Mouse (Mus musculus) MEL (cell line): Measurements from ENCODE around the gene H2-Ob. TPM values are rescaled to one million over a fixed set of nuclear protein-coding genes. Genes with fewer than 3 reads are reported as not detected.

ENCODE experiments used
- DNase-seq: peaks from one replicate; pipeline ENCODE4 v3.0.0; 2011; ENCODE audit warnings: low read depth, low spot score
- H3K27ac ChIP-seq: 2 replicates; pipeline ENCODE4 v1.5.1; 2012; ENCODE audit warnings: low read depth, mild to moderate bottlenecking, control low read depth, low read length, moderate library complexity; ENCODE audit not compliant: control insufficient read depth
- H3K27me3 ChIP-seq, 2 experiments: fragments of 150-350 bp in 1 of 2; sonication (generic) in 1 of 2; 2 replicates each; pipeline ENCODE4 v1.6.1; 2012; ENCODE audit warnings: low read length in 2 of 2, mild to moderate bottlenecking in 2 of 2, improper control_type of control experiment in 1 of 2, moderate library complexity in 1 of 2; ENCODE audit not compliant: insufficient read depth in 2 of 2, control insufficient read depth in 1 of 2
- H3K36me3 ChIP-seq, 2 experiments: 2 replicates each; pipeline ENCODE4 v1.6.1; 2012 to 2014; ENCODE audit warnings: low read length in 2 of 2, improper control_type of control experiment in 1 of 2, inconsistent platforms in 1 of 2, mild to moderate bottlenecking in 1 of 2; ENCODE audit not compliant: insufficient read depth in 2 of 2, control insufficient read depth in 1 of 2
- H3K4me1 ChIP-seq, 2 experiments: fragments of 150-350 bp in 1 of 2; sonication (generic) in 1 of 2; 2 replicates each; pipeline ENCODE4 v1.6.1; 2012; ENCODE audit warnings: low read length in 2 of 2, improper control_type of control experiment in 1 of 2, mild to moderate bottlenecking in 1 of 2; ENCODE audit not compliant: insufficient read depth in 2 of 2, control insufficient read depth in 1 of 2
- H3K4me3 ChIP-seq, 2 experiments: fragments of 150-350 bp in 1 of 2; sonication (generic) in 1 of 2; 2 replicates each; pipeline ENCODE4 v1.5.1; 2012; ENCODE audit warnings: low read depth in 2 of 2, low read length in 2 of 2, mild to moderate bottlenecking in 2 of 2, moderate library complexity in 2 of 2, control low read depth in 1 of 2, improper control_type of control experiment in 1 of 2; ENCODE audit not compliant: control insufficient read depth in 1 of 2, insufficient read depth in 1 of 2
- H3K79me2 ChIP-seq: 2 replicates; pipeline ENCODE4 v1.6.1; 2012; ENCODE audit warnings: mild to moderate bottlenecking, low read length, moderate library complexity; ENCODE audit not compliant: control insufficient read depth, poor library complexity, insufficient read depth
- H3K9ac ChIP-seq: 2 replicates; pipeline ENCODE4 v1.6.1; 2012; ENCODE audit warnings: low read depth, mild to moderate bottlenecking, control low read depth, low read length, moderate library complexity; ENCODE audit not compliant: control insufficient read depth, poor library complexity, severe bottlenecking
- H3K9me3 ChIP-seq: fragments of 150-350 bp; sonication (generic); replicated peaks from 2 replicates; pipeline ENCODE4 v1.6.1; 2012; ENCODE audit warnings: mild to moderate bottlenecking, low read length, improper control_type of control experiment, moderate library complexity; ENCODE audit not compliant: insufficient read depth
- BHLHE40 ChIP-seq: IDR thresholded peaks from 2 replicates; pipeline ENCODE4 v1.6.1; 2012; ENCODE audit warnings: low read depth, mild to moderate bottlenecking, inconsistent platforms, low read length, improper control_type of control experiment, borderline replicate concordance
- CHD2 ChIP-seq: IDR thresholded peaks from 2 replicates; pipeline ENCODE4 v1.6.1; 2011; ENCODE audit warnings: low read length, improper control_type of control experiment
- CTCF ChIP-seq, 3 experiments: IDR thresholded peaks in 2 of 3; conservative IDR thresholded peaks in 1 of 3; 2 replicates each; pipeline ENCODE4 v1.5.1; 2011 to 2012; ENCODE audit warnings: low read length in 3 of 3, low read depth in 2 of 3, mild to moderate bottlenecking in 2 of 3, improper control_type of control experiment in 1 of 3, inconsistent platforms in 1 of 3, mixed read lengths in 1 of 3, moderate library complexity in 1 of 3; ENCODE audit not compliant: control insufficient read depth in 1 of 3, insufficient read depth in 1 of 3, poor library complexity in 1 of 3, severe bottlenecking in 1 of 3
- ELF1 ChIP-seq: IDR thresholded peaks from 2 replicates; pipeline ENCODE4 v1.6.1; 2014; ENCODE audit warnings: low read depth, mild to moderate bottlenecking, inconsistent platforms, low read length, improper control_type of control experiment, moderate library complexity
- EP300 ChIP-seq, 2 experiments: IDR thresholded peaks; 2 replicates each; pipeline ENCODE4 v1.6.1; 2011; ENCODE audit warnings: improper control_type of control experiment in 2 of 2, low read length in 2 of 2, low read depth in 1 of 2, mild to moderate bottlenecking in 1 of 2
- ETS1 ChIP-seq: IDR thresholded peaks from 2 replicates; pipeline ENCODE4 v1.6.1; 2012; ENCODE audit warnings: low read depth, mild to moderate bottlenecking, inconsistent platforms, low read length, improper control_type of control experiment, moderate library complexity
- GABPA ChIP-seq: IDR thresholded peaks from 2 replicates; pipeline ENCODE4 v1.6.1; 2012; ENCODE audit warnings: low read depth, mild to moderate bottlenecking, inconsistent platforms, low read length, improper control_type of control experiment, moderate library complexity
- GATA1 ChIP-seq: IDR thresholded peaks from 2 replicates; pipeline ENCODE4 v1.6.1; 2011; ENCODE audit warnings: low read depth, low read length, improper control_type of control experiment
- HCFC1 ChIP-seq: IDR thresholded peaks from 2 replicates; pipeline ENCODE4 v1.6.1; 2012; ENCODE audit warnings: low read depth, mild to moderate bottlenecking, inconsistent platforms, low read length, improper control_type of control experiment, moderate library complexity
- MAFK ChIP-seq: IDR thresholded peaks from 2 replicates; pipeline ENCODE4 v1.6.1; 2011; ENCODE audit warnings: low read depth, mild to moderate bottlenecking, low read length, improper control_type of control experiment, borderline replicate concordance
- MAX ChIP-seq: IDR thresholded peaks from 2 replicates; pipeline ENCODE4 v1.6.1; 2011; ENCODE audit warnings: low read length, improper control_type of control experiment
- MAZ ChIP-seq: IDR thresholded peaks from 2 replicates; pipeline ENCODE4 v1.6.1; 2012; ENCODE audit warnings: low read depth, mild to moderate bottlenecking, inconsistent platforms, low read length, improper control_type of control experiment
- MXI1 ChIP-seq: IDR thresholded peaks from 2 replicates; pipeline ENCODE4 v1.6.1; 2011; ENCODE audit warnings: mild to moderate bottlenecking, low read depth, low read length, improper control_type of control experiment
- MYC ChIP-seq: IDR thresholded peaks from 2 replicates; pipeline ENCODE4 v1.6.1; 2011; ENCODE audit warnings: low read depth, mild to moderate bottlenecking, low read length, improper control_type of control experiment, moderate library complexity
- NELFE ChIP-seq: IDR thresholded peaks from 2 replicates; pipeline ENCODE4 v1.6.1; 2011; ENCODE audit warnings: low read depth, low read length, improper control_type of control experiment
- NRF1 ChIP-seq: IDR thresholded peaks from 2 replicates; pipeline ENCODE4 v1.6.1; 2014; ENCODE audit warnings: low read depth, mild to moderate bottlenecking, inconsistent platforms, low read length, improper control_type of control experiment, moderate library complexity; ENCODE audit not compliant: poor library complexity, insufficient read depth, severe bottlenecking
- POLR2A ChIP-seq, 2 experiments: IDR thresholded peaks; 2 replicates each; pipeline ENCODE4 v1.6.1; 2011 to 2012; ENCODE audit warnings: low read length in 2 of 2, mild to moderate bottlenecking in 2 of 2, control low read depth in 1 of 2, improper control_type of control experiment in 1 of 2, low read depth in 1 of 2, moderate library complexity in 1 of 2; ENCODE audit not compliant: control insufficient read depth in 1 of 2, insufficient read depth in 1 of 2, poor library complexity in 1 of 2
- RAD21 ChIP-seq: IDR thresholded peaks from 2 replicates; pipeline ENCODE4 v1.6.1; 2011; ENCODE audit warnings: mild to moderate bottlenecking, low read depth, low read length, improper control_type of control experiment
- RCOR1 ChIP-seq: IDR thresholded peaks from 2 replicates; pipeline ENCODE4 v1.6.1; 2012; ENCODE audit warnings: low read depth, mild to moderate bottlenecking, inconsistent platforms, low read length, improper control_type of control experiment
- SIN3A ChIP-seq: IDR thresholded peaks from 2 replicates; pipeline ENCODE4 v1.6.1; 2012; ENCODE audit warnings: low read length, improper control_type of control experiment, inconsistent platforms
- SMC3 ChIP-seq: IDR thresholded peaks from 2 replicates; pipeline ENCODE4 v1.6.1; 2011; ENCODE audit warnings: low read depth, low read length, improper control_type of control experiment
- TAL1 ChIP-seq: IDR thresholded peaks from 2 replicates; pipeline ENCODE4 v1.6.1; 2012; ENCODE audit warnings: mild to moderate bottlenecking, inconsistent platforms, low read length, moderate library complexity, mixed read lengths
- TBP ChIP-seq: IDR thresholded peaks from 2 replicates; pipeline ENCODE4 v1.8.0; 2011; ENCODE audit warnings: low read depth, low read length, improper control_type of control experiment
- TCF12 ChIP-seq: IDR thresholded peaks from 2 replicates; pipeline ENCODE4 v1.6.1; 2014; ENCODE audit warnings: low read depth, mild to moderate bottlenecking, inconsistent platforms, low read length, improper control_type of control experiment, moderate library complexity
- UBTF ChIP-seq: IDR thresholded peaks from 2 replicates; pipeline ENCODE4 v1.6.1; 2012; ENCODE audit warnings: low read depth, mild to moderate bottlenecking, inconsistent platforms, low read length, improper control_type of control experiment, moderate library complexity, borderline replicate concordance; ENCODE audit not compliant: insufficient read depth
- USF2 ChIP-seq, 2 experiments: IDR thresholded peaks; 2 replicates each; pipeline ENCODE4 v1.6.1; 2011 to 2012; ENCODE audit warnings: improper control_type of control experiment in 2 of 2, low read length in 2 of 2, borderline replicate concordance in 1 of 2, inconsistent platforms in 1 of 2, low read depth in 1 of 2, mild to moderate bottlenecking in 1 of 2; ENCODE audit not compliant: insufficient read depth in 1 of 2
- polyA plus RNA-seq, 2 experiments: library from polyadenylated mRNA; stranded (reverse) in 1 of 2; unstranded in 1 of 2; fragments of >175 nt in 1 of 2; fragments of >200 nt in 1 of 2; gene quantifications; 2 replicates each; pipeline versions ENCODE4 v1.2.1 to v1.2.4; 2012; ENCODE audit warnings: low replicate concordance in 2 of 2, low read depth in 1 of 2; ENCODE audit not compliant: insufficient read length in 2 of 2, insufficient read depth in 1 of 2, missing spikeins in 1 of 2
- total RNA-seq: library from RNA; depleted of rRNA; stranded (reverse); fragments of 300-350 nt; gene quantifications from 2 replicates; pipeline ENCODE4 v1.2.3, GENCODE M21; 2012

H2-Ob gene
- total and polyA plus RNA-seq, 3 experiments: 0.81 to 2.0 TPM; not detected in 1

DNA sequence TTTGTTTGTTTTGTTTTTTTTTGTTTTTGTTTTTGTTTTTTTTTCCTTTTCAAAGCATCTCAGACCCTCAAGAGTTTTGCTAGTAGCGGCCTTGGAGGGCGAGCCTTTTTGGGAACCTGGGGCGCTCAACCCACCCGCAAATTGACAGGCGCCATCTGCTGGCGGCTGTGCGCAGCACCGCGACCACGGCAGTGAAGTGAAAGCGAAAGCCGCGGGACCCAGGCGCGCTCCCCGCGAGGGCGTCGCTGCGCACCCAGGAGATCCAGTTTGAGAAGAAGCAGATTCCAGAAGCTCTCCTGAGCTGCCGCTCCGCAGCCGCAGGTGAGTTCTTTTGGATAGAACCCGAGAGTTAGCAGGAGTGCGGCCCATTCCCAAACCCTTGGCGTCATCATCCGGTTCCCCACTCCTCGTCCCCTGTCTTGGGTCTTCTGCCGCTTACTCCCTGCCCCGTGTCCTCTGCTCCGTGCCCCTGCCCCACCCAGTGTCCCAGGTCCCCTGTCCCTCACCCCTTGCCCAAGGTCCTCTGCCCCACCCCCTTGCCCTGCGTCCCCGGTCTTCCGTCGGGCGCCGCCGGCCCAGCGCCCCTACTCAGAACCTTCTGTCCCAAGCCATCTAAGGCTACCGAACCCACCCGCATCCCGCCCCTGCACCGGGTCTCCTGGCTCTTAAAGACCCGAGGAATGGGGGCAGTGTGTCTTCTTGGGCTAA, 34.2 kb upstream of the H2-Ob start:
- peaks cover 3 to 20% of the 10 kb centered on the region in 2 experiments for H3K4me1 ChIP-seq
- TF ChIP-seq TAL1 (no peak), EP300 (IDR thresholded peaks at IDR 0.05; ENCODE audit: low read depth in 1 of 2, low read length in 2 of 2) (0 out of 4 replicates have a peak, but pooled peaks of 1 of the 2 experiments have one; percentile 8), TBP (peak; percentile 39; the same call in 1 of the 2 replicates), HCFC1 (peak; percentile 67; the same call in 1 of the 2 replicates), UBTF (0 out of 2 replicates have a peak, but pooled peaks have one; percentile 50), SIN3A (peak; percentile 91), MYC (0 out of 2 replicates have a peak, but pooled peaks have one; percentile 31), ELF1 (no peak), CHD2 (no peak), CTCF (IDR thresholded peaks at IDR 0.05 in 2 of 3, conservative IDR thresholded peaks at IDR 0.05 in 1 of 3; ENCODE audit: control insufficient read depth in 1 of 3, insufficient read depth in 1 of 3, low read depth in 2 of 3, low read length in 3 of 3, poor library complexity in 1 of 3, severe bottlenecking in 1 of 3) (peak in 2 of 3 experiments; percentile 86 to 98; a peak in 5 of 6 replicates), MAFK (no peak), BHLHE40 (no peak), ETS1 (peak; percentile 90), MAZ (peak; percentile 60; the same call in 1 of the 2 replicates), RCOR1 (no peak), SMC3 (peak; percentile 81), NRF1 (no peak; the same call in 1 of the 2 replicates), POLR2A (IDR thresholded peaks at IDR 0.05; ENCODE audit: control insufficient read depth in 1 of 2, insufficient read depth in 1 of 2, low read depth in 1 of 2, low read length in 2 of 2, poor library complexity in 1 of 2) (peak in 1 of 2 experiments; percentile 40; a peak in 1 of 4 replicates), GABPA (no peak), GATA1 (no peak), MXI1 (peak; percentile 65), RAD21 (peak; percentile 46), TCF12 (peak; percentile 50; the same call in 1 of the 2 replicates), USF2 (IDR thresholded peaks at IDR 0.05; ENCODE audit: borderline replicate concordance in 1 of 2, insufficient read depth in 1 of 2, low read depth in 1 of 2, low read length in 2 of 2) (no peak), NELFE (peak; percentile 19; the same call in 1 of the 2 replicates), MAX (no peak)
- TF ChIP-seq, all 39 proteins: peak for 15
- peak overlapping the region; percentile 96 for H3K9ac ChIP-seq
- peaks cover 13% of the 10 kb centered on the region for H3K79me2 ChIP-seq
- no peaks in the 10 kb centered on the region for H3K27me3 ChIP-seq
- DNase-seq: peak; percentile 91
- peaks cover 0 to 10% of the 10 kb centered on the region in 2 experiments; a peak in 2 of 4 replicates for H3K36me3 ChIP-seq
- H3K9me3 ChIP-seq: no peaks in the 10 kb centered on the region
- H3K4me3 ChIP-seq: peak overlapping the region; percentile 65 to 97
- peak overlapping the region; percentile 67 for H3K27ac ChIP-seq
